Mouse (Mus musculus) kidney, adult 11 months (tissue): ENCODE measurements around the gene Trim40.

Source experiments
- DNase-seq: peaks from one replicate; pipeline ENCODE4 v3.0.0; 2022

The Trim40 gene

DNA sequence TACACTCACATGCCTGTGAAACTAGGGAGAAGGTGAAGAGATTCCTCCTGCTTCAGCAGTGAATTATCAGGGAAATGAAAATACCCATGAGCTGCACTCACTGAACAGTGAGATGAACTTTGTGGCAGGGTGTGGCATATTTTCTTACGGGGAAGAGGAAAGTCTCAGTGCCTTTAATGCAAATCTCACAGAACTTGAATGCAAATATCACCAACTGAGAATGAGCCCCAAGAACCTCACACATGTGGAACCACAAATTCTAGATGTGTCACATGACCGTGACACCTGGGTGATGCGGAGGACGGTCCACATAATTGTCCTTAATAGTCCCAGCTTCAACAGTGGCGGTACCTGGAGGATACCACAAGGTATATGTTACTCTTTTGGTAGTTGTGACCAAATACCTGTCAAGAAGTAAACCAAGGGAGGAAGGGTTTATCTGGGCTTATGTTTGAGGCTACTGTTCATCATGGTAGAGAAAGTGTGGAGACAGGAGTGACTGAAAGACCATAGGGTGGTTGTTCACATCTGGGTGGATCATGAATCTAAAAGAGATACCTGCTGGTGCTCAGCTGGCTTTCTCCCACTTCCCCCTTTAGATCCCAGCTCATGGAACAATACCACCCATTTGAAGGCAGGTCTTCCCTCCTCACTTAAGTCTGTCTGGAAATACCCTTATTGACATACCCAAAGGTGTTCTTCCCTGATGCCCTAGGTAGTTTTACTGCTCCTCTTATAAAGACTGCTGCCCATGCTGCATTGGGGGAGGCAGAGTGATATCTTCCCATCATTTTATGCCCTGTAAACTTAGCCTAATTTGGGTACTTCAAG is at the start of gene Trim40:
Trim40 (minus strand) TSS at position 51 of the 831 bp plus-strand sequence.
- no peak for DNase-seq

DNA sequence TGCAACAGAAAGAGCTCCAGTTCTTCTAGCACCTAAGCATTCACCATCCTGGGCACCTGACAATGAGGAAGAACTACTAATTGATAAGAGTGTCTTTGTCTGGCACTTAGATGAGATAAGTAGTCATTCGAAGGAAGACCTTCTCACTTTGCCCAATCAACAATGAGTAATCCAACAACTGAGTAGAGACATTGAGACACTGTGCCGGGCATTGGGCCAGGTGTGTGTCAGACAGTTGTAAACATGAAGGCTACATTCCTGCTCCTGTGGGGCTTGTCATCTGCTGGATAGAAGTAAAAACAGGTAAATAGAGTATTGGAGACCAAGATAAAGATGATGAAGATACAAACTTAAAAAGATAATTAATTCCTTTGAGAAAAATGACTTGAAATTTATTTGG is 48.1 kb upstream of the Trim40 start:
- no peak for DNase-seq

DNA sequence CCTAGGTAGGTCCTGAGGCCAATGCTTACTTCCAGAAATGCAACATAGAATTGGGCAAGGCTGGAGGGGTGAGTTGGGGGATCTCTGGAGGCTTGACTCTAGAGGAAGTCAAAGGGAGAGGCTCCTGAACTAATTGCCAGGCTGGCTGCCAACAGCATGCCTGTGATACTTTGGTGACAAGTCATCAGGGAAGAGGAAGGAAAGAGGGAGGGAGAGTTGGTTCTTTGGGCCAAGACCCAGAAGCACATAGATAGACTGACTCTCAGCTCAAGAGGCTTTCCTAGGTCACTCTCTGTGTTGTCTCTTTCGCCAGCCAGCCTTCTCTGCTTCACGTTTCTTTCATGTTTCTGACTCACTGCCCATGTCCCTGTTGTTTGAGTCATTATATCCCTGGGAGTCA is 41.9 kb upstream of the Trim40 start:
- peak; percentile 42 for DNase-seq

GRCm38 (mm10) chr17:36931130-36931529 is 41.2 kb upstream of the Trim40 start:
- DNase-seq: no peak

GRCm38 (mm10) chr17:36930233-36930632 is 40.3 kb upstream of the Trim40 start:
- DNase-seq: no peak

DNA sequence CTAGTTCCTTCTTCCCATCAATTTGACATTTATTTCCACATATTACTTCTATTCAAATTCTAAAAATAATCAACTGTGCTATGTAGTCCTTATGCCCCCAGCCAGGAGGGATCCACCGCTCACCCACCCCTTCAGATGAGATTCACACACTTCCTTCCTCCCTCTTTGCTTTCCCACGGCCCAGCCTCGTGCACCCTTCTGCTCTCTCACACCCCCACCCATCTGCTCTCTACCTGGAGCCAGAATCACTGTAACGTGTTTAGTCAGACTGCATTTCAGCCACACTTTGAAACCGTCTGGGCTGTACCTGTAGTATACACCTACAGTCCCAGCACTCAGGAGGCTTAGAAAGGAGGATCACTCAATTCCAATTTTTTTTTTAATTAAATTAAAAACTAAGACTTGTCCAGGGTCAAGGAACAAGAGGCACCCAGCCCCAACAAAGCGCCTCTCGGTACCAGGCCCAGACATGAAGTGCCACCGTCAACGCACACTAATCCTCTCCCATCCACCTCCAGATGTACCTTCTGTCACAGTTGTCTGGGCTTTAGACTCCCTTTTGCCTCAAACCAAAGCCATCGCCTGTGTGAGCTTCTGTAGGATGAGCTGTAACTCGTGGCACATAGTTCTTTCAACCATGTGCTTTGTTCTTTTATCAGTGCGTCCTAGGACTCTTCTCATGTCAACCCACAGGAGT is 39.5 kb upstream of the Trim40 start:
- DNase-seq: no peak

GRCm38 (mm10) chr17:36927496-36928120 is 37.7 kb upstream of the Trim40 start:
- no peak for DNase-seq

GRCm38 (mm10) chr17:36923491-36923890 is 33.6 kb upstream of the Trim40 start:
- DNase-seq: no peak

DNA sequence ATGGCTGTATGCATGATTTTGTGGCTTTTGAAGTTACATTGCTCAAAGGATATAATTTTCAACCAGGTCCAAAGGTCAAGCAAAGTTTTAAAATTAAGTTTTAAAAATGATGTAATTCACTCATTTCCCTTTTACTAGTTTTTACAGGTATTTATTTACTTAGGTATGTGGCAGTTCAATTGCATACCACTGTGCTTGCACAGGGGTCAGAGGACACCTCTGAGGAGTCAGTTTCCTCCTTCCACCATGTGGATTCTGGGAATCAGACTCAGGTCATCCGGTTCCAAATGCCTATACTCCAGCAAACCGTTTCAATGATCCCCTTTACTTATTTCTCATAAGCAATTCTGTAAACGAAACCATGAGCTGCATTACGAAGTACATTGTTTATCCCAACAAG is 32.8 kb upstream of the Trim40 start:
- no peak for DNase-seq

- peak; percentile 9 for DNase-seq
Observed at GRCm38 (mm10) chr17:36920239-36920638, 30.3 kb upstream of the Trim40 start.

GRCm38 (mm10) chr17:36915076-36915475 is 25.2 kb upstream of the Trim40 start:
- DNase-seq: peak; percentile 28

DNA sequence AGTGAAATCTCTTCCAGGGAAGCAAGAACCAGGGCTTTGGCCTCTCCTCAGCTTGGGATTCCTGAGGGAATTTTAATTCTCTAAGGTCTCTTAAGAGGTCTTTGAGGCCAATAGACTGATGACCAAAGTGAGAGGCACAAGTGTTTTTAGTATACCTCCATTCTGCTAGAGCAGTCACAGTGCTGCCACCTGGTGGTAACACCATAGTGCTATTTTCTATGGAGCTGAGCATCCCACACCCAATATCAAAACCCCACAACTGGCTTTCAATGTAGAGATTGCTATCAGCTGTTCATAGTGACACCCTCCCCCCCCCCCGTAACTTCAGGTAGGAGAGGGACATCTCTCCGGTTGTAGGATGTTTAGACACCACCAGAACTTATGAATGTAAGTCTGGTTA is 24.2 kb upstream of the Trim40 start:
- DNase-seq: peak; percentile 45

- DNase-seq: no peak
Observed at GRCm38 (mm10) chr17:36912031-36912430, 22.1 kb upstream of the Trim40 start.

DNA sequence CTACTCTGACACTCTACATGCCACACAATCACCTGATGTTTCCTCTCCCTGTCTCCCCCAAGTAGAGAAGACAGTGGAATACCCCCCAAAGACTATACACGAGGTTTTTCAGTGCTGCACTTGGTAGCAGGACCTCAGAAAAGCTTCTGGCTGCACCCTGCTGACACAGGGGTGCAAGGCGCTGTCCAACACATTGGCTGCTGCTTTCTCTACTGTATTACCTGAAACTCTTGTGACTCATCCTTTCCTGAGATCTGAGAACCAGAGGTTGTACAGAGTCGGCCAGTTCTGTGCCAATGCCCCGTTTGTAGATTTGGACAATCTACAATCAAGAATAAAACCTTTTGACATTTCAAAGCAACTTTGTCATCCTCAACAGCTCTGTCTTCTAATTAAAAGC is 19.9 kb upstream of the Trim40 start:
- DNase-seq: no peak

GRCm38 (mm10) chr17:36908235-36908634 is 18.3 kb upstream of the Trim40 start:
- DNase-seq: no peak

DNA sequence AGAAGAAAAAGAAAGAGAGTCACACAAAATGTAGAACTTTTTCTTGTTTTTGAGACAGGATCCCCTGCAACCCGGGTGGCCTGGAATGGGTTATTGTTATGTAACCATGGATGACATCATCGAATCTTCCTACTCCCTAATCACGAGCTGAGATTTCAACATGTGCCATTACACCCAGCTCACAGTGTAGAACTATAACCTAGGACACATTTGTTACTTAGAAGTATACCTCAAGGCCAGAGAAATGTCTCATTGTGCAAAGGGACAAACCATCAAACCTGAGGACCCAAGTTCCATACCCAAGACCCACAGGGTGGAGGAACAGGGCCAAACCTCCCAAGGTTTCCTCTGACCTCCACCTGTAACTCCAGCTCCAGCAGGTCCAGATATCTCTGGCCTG is 13.7 kb upstream of the Trim40 start:
- DNase-seq: no peak

- no peak for DNase-seq
Observed at GRCm38 (mm10) chr17:36900691-36901090, 10.8 kb upstream of the Trim40 start.

- DNase-seq: no peak
Observed at GRCm38 (mm10) chr17:36900001-36900400, 10.1 kb upstream of the Trim40 start.

- no peak for DNase-seq
Observed at GRCm38 (mm10) chr17:36899376-36899775, 9.5 kb upstream of the Trim40 start.

DNA sequence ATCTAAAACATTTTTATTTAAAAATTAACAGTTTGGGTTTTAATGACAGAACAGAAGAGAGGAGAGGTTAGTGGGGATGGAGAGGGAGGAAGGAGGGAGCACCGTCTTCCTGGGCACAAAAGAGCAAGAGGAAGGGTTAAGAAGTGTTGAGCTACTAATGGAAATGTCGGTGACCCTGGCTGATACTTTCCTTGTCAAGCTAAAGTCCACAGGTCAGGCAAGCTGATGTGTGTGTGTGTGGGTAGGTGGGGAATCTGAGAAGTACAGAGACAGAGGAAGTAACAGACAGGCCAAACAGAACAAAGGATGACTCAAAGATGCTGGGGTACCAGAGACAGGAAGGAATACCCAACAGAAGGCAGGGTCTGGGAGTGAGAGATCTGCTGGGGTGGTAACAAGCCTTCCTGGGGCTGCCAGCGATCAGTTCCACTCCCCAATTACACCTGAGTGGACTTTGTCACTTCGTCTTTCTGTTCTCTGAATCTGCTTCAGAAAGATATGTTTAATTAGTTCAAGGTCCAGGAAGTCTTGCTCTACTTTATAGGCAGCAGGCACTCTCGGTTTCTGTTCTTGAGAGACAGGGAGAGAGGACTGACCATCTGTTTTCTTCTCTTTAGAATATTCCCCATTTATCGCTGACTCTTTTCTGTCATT is 7.8 kb upstream of the Trim40 start, which contains the start of gene Trim31:
Trim31 (plus strand) TSS at position 567 of the 654 bp plus-strand sequence.
- no peak for DNase-seq

DNA sequence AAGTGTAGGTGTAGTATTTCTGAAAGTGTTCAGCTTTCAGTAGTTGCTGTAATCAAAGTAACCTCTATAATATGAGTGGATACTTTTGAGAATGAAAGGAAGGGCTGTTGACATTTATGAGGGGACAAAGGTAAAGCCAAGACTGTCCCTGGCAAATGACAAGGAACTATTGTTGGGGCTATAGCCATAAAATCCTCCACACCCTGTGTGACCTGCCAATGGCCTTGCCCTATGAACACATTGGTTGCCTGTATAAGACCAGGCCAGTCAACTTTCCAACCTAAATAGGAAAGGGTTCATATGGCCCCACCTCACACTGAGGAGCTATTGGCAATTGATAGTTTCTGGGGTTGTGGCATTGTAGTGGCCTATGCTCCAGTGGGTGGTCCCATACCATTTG is 7.1 kb upstream of the Trim40 start:
- DNase-seq: no peak

- DNase-seq: no peak
Observed at GRCm38 (mm10) chr17:36896583-36896982, 6.7 kb upstream of the Trim40 start.

DNA sequence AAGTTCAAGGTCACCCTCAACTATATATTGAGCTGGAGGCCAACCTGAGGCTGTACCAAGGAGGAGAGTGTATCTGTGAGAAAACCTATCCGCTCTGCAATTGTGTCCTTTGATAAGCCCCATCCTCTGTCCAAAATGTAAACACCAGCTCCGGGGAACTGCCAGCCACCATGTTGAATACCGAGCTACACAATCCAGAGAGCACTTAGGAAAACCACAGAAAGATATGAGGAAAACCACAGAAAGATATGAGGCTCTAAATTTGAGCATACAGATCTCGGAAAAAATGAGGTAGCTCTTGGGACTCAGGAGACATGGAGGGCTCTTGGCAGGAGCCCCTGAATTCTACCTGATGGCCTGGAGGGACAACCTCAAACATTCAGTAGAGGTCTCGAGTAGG is 3.5 kb upstream of the Trim40 start:
- no peak for DNase-seq
